Mouse (Mus musculus) natural killer cell, adult 2 months (primary cell): ENCODE results near the gene Pdcd6.

ENCODE experiments used
- DNase-seq, 2 experiments: peaks; one replicate each; pipeline ENCODE4 v3.0.0; 2022; ENCODE audit warnings: low spot score in 2 of 2

The Pdcd6 gene

GRCm38 (mm10) chr13:74317170-74317849 is at the start of gene Pdcd6:
Pdcd6 (minus strand) TSS chr13:74317580.
- DNase-seq = peak; percentile 84 to 87

GRCm38 (mm10) chr13:74363859-74364235 is 46.5 kb upstream of the Pdcd6 start, which contains the start of gene Lrrc14b:
Lrrc14b (minus strand) TSS chr13:74364005.
- DNase-seq = no peak

GRCm38 (mm10) chr13:74363176-74363858 is 45.9 kb upstream of the Pdcd6 start:
- no peak for DNase-seq

- no peak for DNase-seq
Observed at GRCm38 (mm10) chr13:74362218-74362617, 44.8 kb upstream of the Pdcd6 start.

GRCm38 (mm10) chr13:74356491-74356890 is 39.1 kb upstream of the Pdcd6 start:
- no peak for DNase-seq

- DNase-seq = no peak
Observed at GRCm38 (mm10) chr13:74350435-74350906, 33.1 kb upstream of the Pdcd6 start.

- peak; percentile 93 to 95 for DNase-seq
Observed at GRCm38 (mm10) chr13:74349566-74350434, 32.4 kb upstream of the Pdcd6 start, which contains the start of the genes Sdha and Ccdc127. Sdha (minus strand) TSS chr13:74350280. Ccdc127 (plus strand) TSS chr13:74350309.

- peak; percentile 53 to 69 for DNase-seq
Observed at GRCm38 (mm10) chr13:74341036-74341435, 23.7 kb upstream of the Pdcd6 start.

- DNase-seq = no peak
Observed at GRCm38 (mm10) chr13:74329321-74329720, 11.9 kb upstream of the Pdcd6 start.

- no peak for DNase-seq
Observed at GRCm38 (mm10) chr13:74316789-74317169, 601 bp downstream of the Pdcd6 start.

- DNase-seq = no peak
Observed at GRCm38 (mm10) chr13:74316386-74316785, 994 bp downstream of the Pdcd6 start.

- DNase-seq = no peak
Observed at GRCm38 (mm10) chr13:74314616-74315015, 2.8 kb downstream of the Pdcd6 start.

GRCm38 (mm10) chr13:74305780-74306179 is 11.6 kb downstream of the Pdcd6 start:
- no peak for DNase-seq

- no peak for DNase-seq
Observed at GRCm38 (mm10) chr13:74305380-74305779, 12.0 kb downstream of the Pdcd6 start.

GRCm38 (mm10) chr13:74302050-74303037 is 15.0 kb downstream of the Pdcd6 start:
- DNase-seq = no peak

- no peak for DNase-seq
Observed at GRCm38 (mm10) chr13:74301607-74301984, 15.8 kb downstream of the Pdcd6 start.

- peak; percentile 21 to 54 for DNase-seq
Observed at GRCm38 (mm10) chr13:74300925-74301606, 16.3 kb downstream of the Pdcd6 start.

- no peak for DNase-seq
Observed at GRCm38 (mm10) chr13:74296376-74296775, 21.0 kb downstream of the Pdcd6 start.

- DNase-seq = peak in 1 of 2 experiments; percentile 2
Observed at GRCm38 (mm10) chr13:74292167-74292566, 25.2 kb downstream of the Pdcd6 start, which contains the start of gene Ahrr. Ahrr (minus strand) TSS chr13:74292331.

GRCm38 (mm10) chr13:74289646-74290045 is 27.7 kb downstream of the Pdcd6 start:
- no peak for DNase-seq
